Mouse (Mus musculus): ENCODE results near the gene Lrrn2. TPM values are rescaled to one million over a fixed set of nuclear protein-coding genes. Genes with fewer than 3 reads are reported as not detected.
A peak's percentile ranks its signal among the peaks of the same experiment; 100 is the strongest.

Gene Lrrn2
- polyA plus RNA-seq, 1 experiment from 2014 or later = 7.0 TPM

DNA sequence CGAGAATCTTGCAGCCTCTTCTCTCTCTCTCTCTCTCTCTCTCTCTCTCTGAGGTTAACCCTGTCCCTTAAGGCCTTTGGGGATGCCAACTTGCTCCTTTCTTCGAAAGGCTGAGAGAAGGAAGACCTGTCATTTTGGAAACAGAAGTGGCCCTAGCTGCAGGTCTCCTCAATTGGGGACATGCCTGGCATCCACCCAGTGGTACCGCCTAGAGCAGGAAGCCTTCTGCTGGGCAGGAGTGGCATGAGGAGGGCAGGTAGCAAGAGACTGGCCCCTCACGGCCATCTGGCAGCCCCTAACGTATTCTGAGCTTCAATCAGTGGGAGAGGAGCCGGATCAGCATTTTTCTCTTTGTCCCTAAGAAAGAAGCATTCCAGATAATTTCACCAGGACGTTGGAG, 9.7 kb upstream of the Lrrn2 start:
- DNase-seq (ENCODE audit: low spot score) (no peak), ATAC-seq (ENCODE audit: low read depth) (no peak)
- no peaks in the 10 kb centered on the region for H3K9me3 ChIP-seq (ENCODE audit: control insufficient read depth, low read length)
- 58% methylated on average over 7 of the region's 7 CpGs for WGBS
- no peaks in the 10 kb centered on the region for H3K4me1 ChIP-seq (ENCODE audit: control insufficient read depth, insufficient read depth, low read length)
- H3K36me3 ChIP-seq (ENCODE audit: control insufficient read depth, insufficient read depth, low read length) = no peaks in the 10 kb centered on the region
- no peak overlapping the region for H3K9ac ChIP-seq (ENCODE audit: low read depth, low read length)
- peaks cover 4% of the 10 kb centered on the region; the same call in 1 of the 2 replicates for H3K27me3 ChIP-seq (replicated peaks; ENCODE audit: control insufficient read depth, insufficient read depth, low read length)
- H3K4me2 ChIP-seq (ENCODE audit: low read depth, low read length) = no peak overlapping the region
- H3K4me3 ChIP-seq (ENCODE audit: low read depth, low read length) = no peak overlapping the region
- no peak overlapping the region for H3K27ac ChIP-seq (replicated peaks; ENCODE audit: low read depth, low read length)

DNA sequence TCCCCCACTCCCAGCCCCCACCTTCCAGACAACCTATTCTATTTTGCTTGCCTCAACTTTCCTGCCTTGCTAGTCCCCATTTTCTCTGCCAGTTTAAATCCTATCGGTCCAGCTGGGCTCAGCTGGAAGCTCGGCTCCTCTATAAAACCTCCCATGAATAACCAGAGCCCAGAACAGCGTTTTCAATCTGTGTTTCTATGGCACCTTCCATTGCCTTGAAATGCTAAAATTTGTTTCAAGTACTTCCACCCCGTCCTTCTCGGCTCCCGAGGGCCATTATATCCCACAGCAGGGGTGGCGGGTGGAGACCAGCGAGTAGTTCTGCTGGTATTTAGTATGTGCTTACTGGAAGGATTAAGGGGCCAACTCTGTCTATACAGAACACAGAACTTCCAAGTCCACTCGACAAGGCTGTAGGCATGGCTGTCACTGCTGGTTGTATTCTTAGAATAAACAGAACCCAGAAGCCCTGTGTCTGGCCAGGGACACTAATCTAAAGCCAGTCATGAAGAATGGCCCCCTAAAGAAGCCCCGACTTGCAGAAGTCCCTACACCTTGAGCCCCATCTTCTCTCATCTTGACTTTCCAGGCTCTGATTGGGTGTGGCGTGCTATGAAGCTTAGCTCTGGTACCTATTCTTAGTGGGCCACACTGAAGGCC, 992 bp upstream of the Lrrn2 start:
- H3K9ac ChIP-seq (ENCODE audit: low read depth, low read length) = no peak overlapping the region
- peaks cover 7% of the 10 kb centered on the region; the same call in 1 of the 2 replicates for H3K4me1 ChIP-seq (ENCODE audit: control insufficient read depth, insufficient read depth, low read length)
- H3K9me3 ChIP-seq (ENCODE audit: control insufficient read depth, low read length) = no peaks in the 10 kb centered on the region
- H3K4me2 ChIP-seq (ENCODE audit: low read depth, low read length) = no peak overlapping the region
- peaks cover 62% of the 10 kb centered on the region for H3K27me3 ChIP-seq (replicated peaks; ENCODE audit: control insufficient read depth, insufficient read depth, low read length)
- H3K27ac ChIP-seq (replicated peaks; ENCODE audit: low read depth, low read length) = no peak overlapping the region
- DNase-seq (ENCODE audit: low spot score) = no peak
- no peak for ATAC-seq (ENCODE audit: low read depth)
- no peaks in the 10 kb centered on the region for H3K36me3 ChIP-seq (ENCODE audit: control insufficient read depth, insufficient read depth, low read length)
- 20% methylated on average over 11 of the region's 11 CpGs for WGBS
- H3K4me3 ChIP-seq (ENCODE audit: low read depth, low read length) = no peak overlapping the region

DNA sequence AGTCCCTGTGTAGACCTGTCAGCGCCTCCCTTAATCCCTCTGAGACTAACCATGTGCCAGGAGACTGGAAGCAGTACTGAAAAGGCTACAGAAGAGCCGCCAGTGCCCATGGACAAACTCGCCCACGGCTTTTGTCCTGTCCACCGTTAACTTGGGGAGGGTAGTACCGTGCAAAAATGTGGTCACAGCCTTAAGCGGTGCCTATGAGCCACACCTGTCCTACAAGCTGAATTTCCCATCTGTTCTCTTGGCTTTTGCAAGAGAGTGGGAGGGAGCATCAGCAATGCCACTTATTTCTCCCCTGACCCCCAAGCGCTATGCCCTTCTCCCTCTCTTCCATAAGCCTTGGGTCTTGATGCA, 292 bp upstream of the Lrrn2 start:
- DNase-seq (ENCODE audit: low spot score) = no peak
- WGBS = 8% methylated on average over 8 of the region's 8 CpGs
- H3K4me2 ChIP-seq (ENCODE audit: low read depth, low read length) = peak overlapping the region; percentile 97

DNA sequence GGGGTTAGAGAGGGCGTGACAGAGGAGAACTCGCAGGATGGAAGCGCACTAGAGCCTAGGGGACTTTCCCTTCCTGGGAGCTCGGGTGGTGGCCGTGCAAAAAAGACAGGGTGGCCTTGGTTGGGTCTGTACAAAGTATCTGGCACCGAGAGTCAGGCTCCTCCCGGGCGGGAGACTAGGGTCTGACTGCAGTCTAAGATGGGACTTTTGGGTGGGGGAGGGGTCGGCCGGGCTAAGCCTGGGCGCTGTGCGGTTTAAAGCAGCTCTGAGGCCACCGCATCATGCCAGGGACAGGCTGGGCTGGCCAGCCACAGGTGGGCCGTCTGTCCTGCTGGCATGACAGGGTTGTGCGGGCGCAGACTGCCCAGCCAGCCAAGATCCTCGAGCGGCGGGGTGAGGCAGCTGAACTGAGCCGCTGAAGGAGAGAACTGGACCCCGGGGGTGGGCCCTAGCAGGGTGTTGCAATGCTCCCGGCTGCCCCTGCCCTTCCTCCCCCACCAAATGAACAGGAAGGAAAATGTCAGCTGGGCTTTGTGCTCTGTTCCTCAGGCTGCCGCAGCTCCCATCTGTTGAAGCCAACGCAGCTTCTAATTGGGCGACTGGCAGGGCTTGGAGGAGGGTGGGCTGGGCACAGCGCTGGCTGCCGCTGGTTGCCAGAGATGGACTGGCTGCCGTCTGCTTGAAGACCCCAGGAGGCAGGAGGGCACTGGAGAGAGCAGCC, 1.1 kb downstream of the Lrrn2 start:
- Histone ChIP-seq H3K27ac (replicated peaks; ENCODE audit: low read depth, low read length) (no peak overlapping the region), H3K4me1 (ENCODE audit: control insufficient read depth, insufficient read depth, low read length) (peaks cover 12% of the 10 kb centered on the region; the same call in 1 of the 2 replicates), H3K27me3 (replicated peaks; ENCODE audit: control insufficient read depth, insufficient read depth, low read length) (peaks cover 58% of the 10 kb centered on the region), H3K9ac (ENCODE audit: low read depth, low read length) (peak overlapping the region; percentile 63), H3K4me2 (ENCODE audit: low read depth, low read length) (peak overlapping the region; percentile 97), H3K9me3 (ENCODE audit: control insufficient read depth, low read length) (no peaks in the 10 kb centered on the region), H3K36me3 (ENCODE audit: control insufficient read depth, insufficient read depth, low read length) (no peaks in the 10 kb centered on the region), H3K4me3 (ENCODE audit: low read depth, low read length) (peak overlapping the region; percentile 61)
- DNase-seq (ENCODE audit: low spot score) = peak; percentile 79
- peak; percentile 70 for ATAC-seq (ENCODE audit: low read depth)
- under 1% methylated on average over 27 of the region's 28 CpGs for WGBS

More for the DNA sequence above, 292 bp upstream of the Lrrn2 start:
- no peak for ATAC-seq (ENCODE audit: low read depth)
- Histone ChIP-seq H3K9ac (ENCODE audit: low read depth, low read length) (peak overlapping the region; percentile 63), H3K27ac (replicated peaks; ENCODE audit: low read depth, low read length) (no peak overlapping the region), H3K4me1 (ENCODE audit: control insufficient read depth, insufficient read depth, low read length) (peaks cover 7% of the 10 kb centered on the region; the same call in 1 of the 2 replicates), H3K9me3 (ENCODE audit: control insufficient read depth, low read length) (no peaks in the 10 kb centered on the region), H3K27me3 (replicated peaks; ENCODE audit: control insufficient read depth, insufficient read depth, low read length) (peaks cover 62% of the 10 kb centered on the region), H3K4me3 (ENCODE audit: low read depth, low read length) (peak overlapping the region; percentile 61), H3K36me3 (ENCODE audit: control insufficient read depth, insufficient read depth, low read length) (no peaks in the 10 kb centered on the region)

DNA sequence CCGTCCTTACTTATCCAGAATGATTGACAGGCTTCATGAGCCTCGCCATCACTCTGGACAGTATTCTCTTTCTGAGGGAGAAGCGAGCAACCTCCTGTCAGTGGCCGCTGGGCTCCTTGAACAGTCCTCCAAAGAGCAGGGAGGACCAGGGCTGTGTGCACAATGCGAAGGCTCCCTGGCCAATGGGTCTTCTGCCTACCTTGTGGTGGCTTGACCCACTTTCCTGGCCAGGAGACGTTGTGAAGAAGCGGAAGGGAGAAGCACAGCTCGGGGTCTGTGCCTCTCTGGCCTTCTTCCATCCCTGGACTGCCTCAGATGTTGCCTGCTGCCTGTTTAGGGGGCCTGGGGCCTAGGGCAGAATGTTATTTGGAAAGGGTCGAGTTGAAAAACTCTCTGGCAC, 1.8 kb downstream of the Lrrn2 start:
- Histone ChIP-seq H3K4me1 (ENCODE audit: control insufficient read depth, insufficient read depth, low read length) (peaks cover 12% of the 10 kb centered on the region; the same call in 1 of the 2 replicates), H3K27me3 (replicated peaks; ENCODE audit: control insufficient read depth, insufficient read depth, low read length) (peaks cover 58% of the 10 kb centered on the region), H3K9ac (ENCODE audit: low read depth, low read length) (no peak overlapping the region), H3K4me2 (ENCODE audit: low read depth, low read length) (peak overlapping the region; percentile 97), H3K4me3 (ENCODE audit: low read depth, low read length) (peak overlapping the region; percentile 61), H3K36me3 (ENCODE audit: control insufficient read depth, insufficient read depth, low read length) (no peaks in the 10 kb centered on the region), H3K9me3 (ENCODE audit: control insufficient read depth, low read length) (no peaks in the 10 kb centered on the region), H3K27ac (replicated peaks; ENCODE audit: low read depth, low read length) (no peak overlapping the region)
- 34% methylated on average over 9 of the region's 9 CpGs for WGBS
- DNase-seq (ENCODE audit: low spot score) (no peak), ATAC-seq (ENCODE audit: low read depth) (no peak)

DNA sequence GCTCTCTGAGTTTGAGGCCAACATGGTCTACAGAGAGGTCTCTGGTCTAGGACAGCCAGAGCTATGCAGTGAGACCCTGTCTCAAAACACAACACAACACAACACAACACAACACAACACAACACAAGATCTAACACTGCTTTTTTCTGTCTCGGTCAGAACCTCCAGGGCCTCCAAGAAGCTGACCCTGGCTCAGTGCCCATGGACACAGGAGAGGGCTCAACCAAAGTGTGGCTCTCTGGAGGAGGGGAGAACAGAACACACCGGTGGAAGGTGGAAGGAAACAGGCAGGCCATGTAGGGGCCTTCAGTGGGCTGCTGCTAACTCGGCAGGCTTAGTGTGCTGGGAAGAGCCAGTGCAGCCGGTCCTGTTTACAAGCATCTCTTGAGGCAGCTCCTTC, 5.6 kb downstream of the Lrrn2 start:
- Histone ChIP-seq H3K27ac (replicated peaks; ENCODE audit: low read depth, low read length) (no peak overlapping the region), H3K4me3 (ENCODE audit: low read depth, low read length) (no peak overlapping the region), H3K36me3 (ENCODE audit: control insufficient read depth, insufficient read depth, low read length) (no peaks in the 10 kb centered on the region), H3K4me2 (ENCODE audit: low read depth, low read length) (no peak overlapping the region), H3K9ac (ENCODE audit: low read depth, low read length) (no peak overlapping the region), H3K27me3 (replicated peaks; ENCODE audit: control insufficient read depth, insufficient read depth, low read length) (peaks cover 25% of the 10 kb centered on the region), H3K9me3 (ENCODE audit: control insufficient read depth, low read length) (no peaks in the 10 kb centered on the region), H3K4me1 (ENCODE audit: control insufficient read depth, insufficient read depth, low read length) (peaks cover 12% of the 10 kb centered on the region)
- 39% methylated on average over 4 of the region's 4 CpGs for WGBS
- ATAC-seq (ENCODE audit: low read depth) (no peak), DNase-seq (ENCODE audit: low spot score) (no peak)

DNA sequence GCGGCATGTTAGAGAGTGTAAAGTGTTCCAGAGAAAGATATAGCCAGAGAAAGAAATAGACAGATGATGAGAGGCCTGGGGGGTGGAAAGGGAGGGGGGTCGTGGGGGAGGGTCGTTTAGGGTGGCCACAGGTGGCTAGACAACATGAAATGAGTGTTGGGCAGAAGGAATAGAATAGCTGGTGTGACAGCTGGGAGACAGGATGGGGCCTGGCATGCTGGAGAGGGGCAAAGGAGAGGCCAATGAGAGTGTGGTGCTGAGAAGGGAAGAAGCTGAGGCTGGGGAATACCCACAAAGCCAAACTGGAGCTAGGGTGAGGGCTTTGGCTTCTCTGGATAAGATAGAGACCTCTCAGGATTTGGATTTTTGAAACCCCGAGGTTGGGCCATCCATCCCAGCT, 6.6 kb downstream of the Lrrn2 start:
- no peak for ATAC-seq (ENCODE audit: low read depth)
- Histone ChIP-seq H3K4me2 (ENCODE audit: low read depth, low read length) (no peak overlapping the region), H3K4me3 (ENCODE audit: low read depth, low read length) (no peak overlapping the region), H3K9me3 (ENCODE audit: control insufficient read depth, low read length) (no peaks in the 10 kb centered on the region), H3K4me1 (ENCODE audit: control insufficient read depth, insufficient read depth, low read length) (peaks cover 6% of the 10 kb centered on the region; the same call in 1 of the 2 replicates), H3K36me3 (ENCODE audit: control insufficient read depth, insufficient read depth, low read length) (no peaks in the 10 kb centered on the region), H3K9ac (ENCODE audit: low read depth, low read length) (no peak overlapping the region), H3K27me3 (replicated peaks; ENCODE audit: control insufficient read depth, insufficient read depth, low read length) (peaks cover 16% of the 10 kb centered on the region), H3K27ac (replicated peaks; ENCODE audit: low read depth, low read length) (no peak overlapping the region)
- WGBS = 59% methylated on average over 4 of the region's 4 CpGs
- no peak for DNase-seq (ENCODE audit: low spot score)

DNA sequence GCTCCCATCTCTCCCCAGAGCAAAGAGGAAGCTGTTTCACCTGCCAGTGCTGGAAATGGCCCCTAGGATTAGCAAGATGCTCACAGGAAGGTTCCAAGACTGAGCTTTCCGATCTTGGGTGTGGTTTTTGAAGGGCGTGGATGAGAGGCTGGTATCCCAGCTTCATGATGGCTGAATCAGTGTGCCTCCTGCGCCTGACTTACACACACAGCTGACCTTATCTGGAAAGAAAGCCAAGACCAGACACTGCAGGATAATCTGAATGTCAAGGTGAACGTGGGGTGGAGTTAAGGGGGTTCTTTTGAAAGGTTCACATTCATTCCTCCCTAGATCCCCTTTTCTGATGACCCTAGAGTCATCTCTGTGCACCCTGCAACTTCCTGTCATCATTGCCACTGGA, 8.7 kb downstream of the Lrrn2 start:
- H3K9ac ChIP-seq (ENCODE audit: low read depth, low read length) = no peak overlapping the region
- ATAC-seq (ENCODE audit: low read depth) (no peak), DNase-seq (ENCODE audit: low spot score) (no peak)
- H3K36me3 ChIP-seq (ENCODE audit: control insufficient read depth, insufficient read depth, low read length) = no peaks in the 10 kb centered on the region
- H3K9me3 ChIP-seq (ENCODE audit: control insufficient read depth, low read length) = no peaks in the 10 kb centered on the region
- H3K27me3 ChIP-seq (replicated peaks; ENCODE audit: control insufficient read depth, insufficient read depth, low read length) = 0 out of 2 replicates have a peak, but pooled peaks cover under 1% of the 10 kb centered on the region
- H3K4me2 ChIP-seq (ENCODE audit: low read depth, low read length) = no peak overlapping the region
- 80% methylated on average over 4 of the region's 4 CpGs for WGBS
- peaks cover 6% of the 10 kb centered on the region; the same call in 1 of the 2 replicates for H3K4me1 ChIP-seq (ENCODE audit: control insufficient read depth, insufficient read depth, low read length)
- no peak overlapping the region for H3K4me3 ChIP-seq (ENCODE audit: low read depth, low read length)
- no peak overlapping the region for H3K27ac ChIP-seq (replicated peaks; ENCODE audit: low read depth, low read length)
